Mouse (Mus musculus): ENCODE results near the gene Ly6c2. TPM values are rescaled to one million over a fixed set of nuclear protein-coding genes. Genes with fewer than 3 reads are reported as not detected.
"Not testable (repeated sequence)": the region's sequence is repeated elsewhere in the genome, so short reads cannot be mapped to it uniquely, and the experiment has no call there.

The Ly6c2 gene
- 0.59 and 0.72 TPM in 2 replicates for polyA plus RNA-seq (2015; fragmentation: Nextera tagmentation; extraction: Ambion mirVana)

DNA sequence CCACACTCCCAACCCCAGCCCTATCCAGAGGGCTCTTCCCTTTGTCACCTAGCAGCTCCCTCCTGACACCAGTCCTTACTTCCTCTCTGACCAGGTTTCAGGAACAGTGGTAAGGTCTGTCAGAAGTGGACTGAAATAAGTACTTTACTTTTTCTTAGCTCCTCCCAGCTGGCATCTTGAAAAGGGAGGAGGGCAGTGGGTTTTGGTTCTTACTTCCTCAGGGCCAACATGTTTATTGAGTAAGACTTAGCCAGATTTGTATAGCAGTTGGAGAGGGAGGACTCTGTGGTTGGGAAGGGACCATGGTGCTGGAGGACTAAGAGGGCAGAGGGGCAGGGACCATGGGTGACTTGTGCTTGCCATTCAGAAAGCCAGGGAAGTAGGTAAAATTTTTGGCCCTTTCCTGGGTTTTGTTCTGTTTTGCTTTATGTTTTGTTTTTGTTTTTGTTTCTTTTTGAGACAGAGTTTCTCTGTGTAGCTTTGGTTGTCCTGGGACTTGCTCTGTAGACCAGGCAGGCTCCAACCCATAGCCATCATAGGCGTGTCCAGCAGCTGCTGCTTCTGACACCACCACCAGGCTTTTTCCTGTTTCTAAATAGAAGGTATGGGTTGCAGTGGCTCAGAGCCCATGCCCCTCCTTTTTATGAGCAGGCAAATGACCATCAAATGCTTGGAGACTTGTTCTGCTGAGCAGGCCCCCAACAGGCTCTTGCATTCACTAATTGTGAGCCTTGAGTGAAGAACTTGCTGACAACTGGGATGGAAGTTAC, at the start of gene Ly6c2:
TSS of gene Ly6c2 (minus strand) at position 110 of the 770 bp plus-strand sequence.
- not testable (repeated sequence) for H3K27me3 ChIP-seq (replicated peaks); H3K4me2 ChIP-seq; ATAC-seq (ENCODE audit: extremely low read depth, insufficient number of reproducible peaks, low FRiP score, low TSS enrichment); H3K4me1 ChIP-seq; H3K9ac ChIP-seq; H3K36me3 ChIP-seq; H3K27ac ChIP-seq (replicated peaks); H3K4me3 ChIP-seq; H3K9me3 ChIP-seq
- 40% methylated on average over 1 of the region's 1 CpGs for WGBS

DNA sequence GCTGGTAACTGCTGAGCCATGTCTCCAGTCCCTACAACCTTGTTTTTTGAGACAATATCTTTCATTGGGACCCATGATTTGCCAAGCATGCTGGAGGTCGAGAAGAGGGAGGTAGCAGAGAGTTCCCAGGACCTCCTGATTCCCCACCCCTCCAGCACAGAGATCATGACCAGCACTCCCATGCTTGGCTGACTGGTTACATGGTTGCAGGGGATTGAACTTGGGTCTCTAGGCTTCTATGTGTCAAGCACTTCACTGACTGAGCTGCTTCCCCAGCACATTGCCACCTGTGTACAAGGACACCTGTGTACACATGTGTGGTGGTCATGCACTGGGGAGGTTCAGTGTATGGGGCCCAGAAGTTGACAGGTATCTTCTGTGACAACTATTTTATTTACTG, 45.9 kb upstream of the Ly6c2 start:
- H3K36me3 ChIP-seq, result no peaks in the 10 kb centered on the region
- no peaks in the 10 kb centered on the region for H3K27me3 ChIP-seq (replicated peaks)
- H3K4me2 ChIP-seq, result no peak overlapping the region
- H3K9me3 ChIP-seq, result peaks cover 11% of the 10 kb centered on the region; the same call in 1 of the 2 replicates
- no peak overlapping the region for H3K9ac ChIP-seq
- WGBS, result 31% methylated on average over 1 of the region's 1 CpGs
- H3K4me3 ChIP-seq, result no peak overlapping the region
- H3K27ac ChIP-seq (replicated peaks), result no peak overlapping the region
- H3K4me1 ChIP-seq, result no peaks in the 10 kb centered on the region
- ATAC-seq (ENCODE audit: extremely low read depth, insufficient number of reproducible peaks, low FRiP score, low TSS enrichment), result no peak

DNA sequence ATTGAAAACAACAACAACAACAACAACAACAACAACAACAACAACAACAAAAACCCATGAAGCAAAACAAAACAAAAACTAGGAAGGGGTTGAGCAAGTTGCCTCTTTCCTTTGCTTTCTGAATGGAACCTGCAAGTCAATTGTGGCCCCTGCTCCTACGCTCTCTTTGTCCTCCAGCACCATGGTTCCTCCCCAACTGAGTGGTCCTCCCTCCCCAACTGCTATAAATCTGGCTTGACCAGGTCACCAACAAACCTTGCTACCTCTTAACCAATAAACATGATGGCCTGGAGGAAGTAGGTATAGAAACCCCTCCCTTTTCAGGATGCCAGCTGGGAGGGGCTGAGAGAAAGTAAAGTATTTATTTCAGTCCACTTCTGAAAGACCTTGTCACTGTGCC, 43.2 kb upstream of the Ly6c2 start, which contains the start of gene Ly6g:
TSS of gene Ly6g (plus strand) at position 301 of the 400 bp plus-strand sequence.
- ATAC-seq (ENCODE audit: extremely low read depth, insufficient number of reproducible peaks, low FRiP score, low TSS enrichment), result no peak
- no peaks in the 10 kb centered on the region for H3K36me3 ChIP-seq
- H3K4me2 ChIP-seq, result no peak within 1 kb of the TSS
- 88% methylated on average over 1 of the region's 1 CpGs for WGBS
- no peaks in the 10 kb centered on the region for H3K27me3 ChIP-seq (replicated peaks)
- H3K4me3 ChIP-seq, result no peak within 1 kb of the TSS
- no peak within 1 kb of the TSS for H3K9ac ChIP-seq
- H3K4me1 ChIP-seq, result no peaks in the 10 kb centered on the region
- peaks cover 6% of the 10 kb centered on the region; the same call in 1 of the 2 replicates for H3K9me3 ChIP-seq
- H3K27ac ChIP-seq (replicated peaks), result no peak within 1 kb of the TSS

GRCm38 (mm10) chr15:75153087-75153486, 41.3 kb upstream of the Ly6c2 start:
- ATAC-seq (ENCODE audit: extremely low read depth, insufficient number of reproducible peaks, low FRiP score, low TSS enrichment), result no peak

GRCm38 (mm10) chr15:75143735-75144134, 32.0 kb upstream of the Ly6c2 start:
- H3K27ac ChIP-seq (replicated peaks), result no peak overlapping the region
- H3K4me2 ChIP-seq, result no peak overlapping the region
- H3K27me3 ChIP-seq (replicated peaks), result no peaks in the 10 kb centered on the region
- ATAC-seq (ENCODE audit: extremely low read depth, insufficient number of reproducible peaks, low FRiP score, low TSS enrichment), result no peak
- H3K4me3 ChIP-seq, result no peak overlapping the region
- no peaks in the 10 kb centered on the region for H3K4me1 ChIP-seq
- no peaks in the 10 kb centered on the region for H3K9me3 ChIP-seq
- 57% methylated on average over 3 of the region's 3 CpGs for WGBS
- no peaks in the 10 kb centered on the region for H3K36me3 ChIP-seq
- no peak overlapping the region for H3K9ac ChIP-seq

More at GRCm38 (mm10) chr15:75153087-75153486, 41.3 kb upstream of the Ly6c2 start:
- H3K36me3 ChIP-seq, result no peaks in the 10 kb centered on the region
- no peak overlapping the region for H3K4me2 ChIP-seq
- H3K9me3 ChIP-seq, result no peaks in the 10 kb centered on the region
- H3K4me1 ChIP-seq, result no peaks in the 10 kb centered on the region
- no peak overlapping the region for H3K9ac ChIP-seq
- no peaks in the 10 kb centered on the region for H3K27me3 ChIP-seq (replicated peaks)
- H3K27ac ChIP-seq (replicated peaks), result no peak overlapping the region
- H3K4me3 ChIP-seq, result no peak overlapping the region

DNA sequence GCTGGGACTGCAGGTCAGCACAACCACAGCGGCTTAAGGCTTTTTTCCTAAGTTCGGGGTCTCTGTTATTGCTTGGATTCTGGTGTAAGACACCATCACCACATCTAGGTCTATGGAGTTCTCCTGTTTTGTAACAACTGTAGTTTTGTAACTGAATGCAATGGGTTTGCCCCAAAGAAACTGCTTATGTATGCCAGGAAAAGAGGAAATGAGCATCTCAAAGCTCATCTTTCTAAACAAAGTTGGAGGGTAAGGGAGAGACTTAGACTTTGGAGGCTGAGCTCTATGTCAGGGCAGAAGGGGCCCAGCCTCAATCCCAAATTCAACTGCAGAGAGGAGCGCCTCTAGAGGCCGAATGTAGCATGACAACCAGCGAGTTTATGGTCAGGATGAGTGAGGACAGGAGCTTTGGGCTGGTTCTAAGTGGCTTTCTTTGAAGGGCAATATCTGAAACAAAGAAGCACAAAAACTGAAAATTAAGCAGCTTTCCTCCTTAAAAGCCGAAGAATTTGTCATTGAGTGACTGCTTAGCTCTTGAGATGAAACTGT, 30.1 kb upstream of the Ly6c2 start:
- H3K27ac ChIP-seq (replicated peaks); ATAC-seq (ENCODE audit: extremely low read depth, insufficient number of reproducible peaks, low FRiP score, low TSS enrichment): not testable (repeated sequence)

DNA sequence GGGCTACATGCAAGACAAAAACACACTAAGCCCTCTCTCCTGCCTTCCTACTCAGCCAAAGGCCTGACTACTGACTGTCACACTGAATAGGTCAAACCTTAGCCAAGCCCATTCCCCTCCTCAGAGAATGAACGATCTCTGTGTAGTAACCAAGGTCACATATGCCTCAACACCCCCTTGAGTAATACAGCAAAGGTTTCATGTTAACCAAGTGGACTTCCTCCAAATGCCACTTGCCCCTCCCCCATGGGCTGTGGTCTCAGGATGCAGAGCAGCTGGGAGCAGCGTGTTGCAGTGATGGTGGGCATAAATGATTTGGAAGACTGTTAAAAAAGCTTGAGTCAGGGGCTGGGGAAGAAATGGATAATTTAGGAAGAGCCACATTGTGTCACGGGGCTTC, 26.0 kb upstream of the Ly6c2 start:
- not testable (repeated sequence) for H3K9me3 ChIP-seq; H3K4me3 ChIP-seq; H3K27me3 ChIP-seq (replicated peaks); ATAC-seq (ENCODE audit: extremely low read depth, insufficient number of reproducible peaks, low FRiP score, low TSS enrichment); H3K4me2 ChIP-seq; H3K27ac ChIP-seq (replicated peaks); H3K9ac ChIP-seq; H3K36me3 ChIP-seq; H3K4me1 ChIP-seq
- WGBS, result 56% methylated on average over 3 of the region's 3 CpGs

More for the DNA sequence above, 30.1 kb upstream of the Ly6c2 start:
- H3K4me3 ChIP-seq; H3K27me3 ChIP-seq (replicated peaks); H3K4me2 ChIP-seq; H3K9me3 ChIP-seq; H3K36me3 ChIP-seq; H3K9ac ChIP-seq; H3K4me1 ChIP-seq: not testable (repeated sequence)
- 35% methylated on average over 6 of the region's 6 CpGs for WGBS

GRCm38 (mm10) chr15:75135090-75135783, 23.5 kb upstream of the Ly6c2 start:
- not testable (repeated sequence) for H3K4me2 ChIP-seq; ATAC-seq (ENCODE audit: extremely low read depth, insufficient number of reproducible peaks, low FRiP score, low TSS enrichment)
- WGBS, result 67% methylated on average over 2 of the region's 2 CpGs

GRCm38 (mm10) chr15:75132346-75132745, 20.6 kb upstream of the Ly6c2 start:
- not testable (repeated sequence) for H3K36me3 ChIP-seq; H3K4me1 ChIP-seq; H3K9ac ChIP-seq; H3K4me3 ChIP-seq; ATAC-seq (ENCODE audit: extremely low read depth, insufficient number of reproducible peaks, low FRiP score, low TSS enrichment); H3K27me3 ChIP-seq (replicated peaks); H3K27ac ChIP-seq (replicated peaks); H3K9me3 ChIP-seq; H3K4me2 ChIP-seq
- WGBS, result 84% methylated on average over 2 of the region's 2 CpGs

More at GRCm38 (mm10) chr15:75135090-75135783, 23.5 kb upstream of the Ly6c2 start:
- H3K27me3 ChIP-seq (replicated peaks); H3K9me3 ChIP-seq; H3K36me3 ChIP-seq; H3K27ac ChIP-seq (replicated peaks); H3K9ac ChIP-seq; H3K4me1 ChIP-seq; H3K4me3 ChIP-seq: not testable (repeated sequence)

DNA sequence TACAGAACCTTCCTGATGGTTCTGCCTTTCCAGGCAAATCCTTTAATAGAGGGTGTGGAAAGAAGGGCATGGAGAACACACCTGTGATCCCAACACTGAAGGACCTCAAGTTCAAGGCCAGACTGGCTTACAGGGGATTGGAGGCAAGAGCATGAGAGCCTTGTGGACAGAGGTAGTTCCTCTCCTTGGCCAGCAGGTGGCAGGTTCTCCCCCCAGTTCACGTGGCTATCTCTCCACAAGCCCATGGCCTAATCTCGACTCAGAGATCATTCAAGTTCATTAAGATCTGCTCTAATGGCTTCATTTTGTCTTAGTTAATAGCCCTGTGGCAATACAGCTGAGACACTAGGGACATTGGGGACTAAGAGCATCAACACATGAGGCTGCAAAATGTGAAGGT, 8.3 kb upstream of the Ly6c2 start:
- no peaks in the 10 kb centered on the region for H3K36me3 ChIP-seq
- no peak overlapping the region for H3K27ac ChIP-seq (replicated peaks)
- H3K27me3 ChIP-seq (replicated peaks), result no peaks in the 10 kb centered on the region
- WGBS, result 22% methylated on average over 2 of the region's 2 CpGs
- H3K4me3 ChIP-seq, result no peak overlapping the region
- no peak overlapping the region for H3K4me2 ChIP-seq
- H3K9me3 ChIP-seq, result no peaks in the 10 kb centered on the region
- no peaks in the 10 kb centered on the region for H3K4me1 ChIP-seq
- no peak overlapping the region for H3K9ac ChIP-seq
- ATAC-seq (ENCODE audit: extremely low read depth, insufficient number of reproducible peaks, low FRiP score, low TSS enrichment), result no peak

GRCm38 (mm10) chr15:75118742-75119141, 7.0 kb upstream of the Ly6c2 start:
- H3K9me3 ChIP-seq; H3K27me3 ChIP-seq (replicated peaks); H3K36me3 ChIP-seq; ATAC-seq (ENCODE audit: extremely low read depth, insufficient number of reproducible peaks, low FRiP score, low TSS enrichment); H3K4me1 ChIP-seq; H3K4me3 ChIP-seq; H3K4me2 ChIP-seq; H3K27ac ChIP-seq (replicated peaks); H3K9ac ChIP-seq: not testable (repeated sequence)
- WGBS, result 20% methylated on average over 5 of the region's 7 CpGs
